Mouse (Mus musculus): Measurements from ENCODE around the gene Gm11758.
"Not testable (repeated sequence)": the region's sequence is repeated elsewhere in the genome, so short reads cannot be mapped to it uniquely, and the experiment has no call there.

Gene Gm11758

DNA sequence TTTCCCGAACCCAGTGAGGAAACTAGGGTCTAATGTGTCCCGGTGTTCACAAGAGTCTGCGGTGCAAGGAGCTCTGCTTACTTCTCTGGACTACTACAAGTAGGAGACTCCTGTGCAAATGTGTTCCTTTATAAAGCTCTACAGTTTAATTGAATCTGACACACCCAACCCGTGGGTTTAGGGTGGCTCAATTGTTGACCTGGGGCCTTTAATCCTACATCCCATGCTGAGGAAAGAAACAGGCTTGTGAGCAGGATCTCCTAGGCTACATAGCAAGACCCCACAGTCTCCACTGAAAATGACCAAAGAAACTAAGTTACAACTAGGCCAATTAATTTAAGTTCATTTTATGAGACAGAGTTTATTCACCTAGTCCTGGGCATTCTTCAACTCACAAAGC is at the start of gene Gm11758:
Gm11758 (minus strand) TSS at position 101 of the 400 bp plus-strand sequence.
- DNase-seq: not testable (repeated sequence)

DNA sequence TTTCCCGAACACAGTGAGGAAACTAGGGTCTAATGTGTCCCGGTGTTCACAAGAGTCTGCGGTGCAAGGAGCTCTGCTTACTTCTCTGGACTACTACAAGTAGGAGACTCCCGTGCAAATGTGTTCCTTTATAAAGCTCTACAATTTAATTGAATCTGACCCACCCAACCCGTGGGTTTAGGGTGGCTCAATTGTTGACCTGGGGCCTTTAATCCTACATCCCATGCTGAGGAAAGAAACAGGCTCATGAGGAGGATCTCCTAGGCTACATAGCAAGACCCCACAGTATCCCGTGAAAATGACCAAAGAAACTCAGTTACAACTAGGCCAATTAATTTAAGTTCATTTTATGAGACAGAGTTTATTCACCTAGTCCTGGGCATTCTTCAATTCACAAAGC is 44.6 kb upstream of the Gm11758 start, which contains the start of gene Gm11756:
Gm11756 (minus strand) TSS at position 101 of the 400 bp plus-strand sequence.
- DNase-seq: not testable (repeated sequence)

DNA sequence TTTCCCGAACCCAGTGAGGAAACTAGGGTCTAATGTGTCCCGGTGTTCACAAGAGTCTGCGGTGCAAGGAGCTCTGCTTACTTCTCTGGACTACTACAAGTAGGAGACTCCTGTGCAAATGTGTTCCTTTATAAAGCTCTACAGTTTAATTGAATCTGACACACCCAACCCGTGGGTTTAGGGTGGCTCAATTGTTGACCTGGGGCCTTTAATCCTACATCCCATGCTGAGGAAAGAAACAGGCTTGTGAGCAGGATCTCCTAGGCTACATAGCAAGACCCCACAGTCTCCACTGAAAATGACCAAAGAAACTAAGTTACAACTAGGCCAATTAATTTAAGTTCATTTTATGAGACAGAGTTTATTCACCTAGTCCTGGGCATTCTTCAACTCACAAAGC is 29.8 kb upstream of the Gm11758 start, which contains the start of gene Gm13871:
Gm13871 (minus strand) TSS at position 101 of the 400 bp plus-strand sequence.
- not testable (repeated sequence) for DNase-seq

GRCm38 (mm10) chr4:73891012-73891411 is 14.9 kb upstream of the Gm11758 start, which contains the start of gene Gm11757:
Gm11757 (minus strand) TSS chr4:73891112.
- not testable (repeated sequence) for DNase-seq

GRCm38 (mm10) chr4:73826587-73826986 is 49.5 kb downstream of the Gm11758 start:
- DNase-seq: no peak

All from right cerebral cortex, postnatal 25 days (tissue).